Mouse (Mus musculus) midbrain, embryonic 14.5 days (tissue): ENCODE data around the gene Rbm18. TPM values are rescaled to one million over a fixed set of nuclear protein-coding genes. Genes with fewer than 3 reads are reported as not detected.

Experiments
- ATAC-seq: fragments of 200-750 bp; cut with Nextera tagmentation; 2 replicates; pipeline ENCODE4 v1.8.0; 2017; ENCODE audit warnings: moderate number of reproducible peaks, moderate library complexity; ENCODE audit not compliant: low FRiP score, low TSS enrichment
- DNase-seq: peaks from one replicate; pipeline ENCODE4 v3.0.0-alpha.2; 2015
- H3K27ac ChIP-seq: fragments of 300-500 bp; sonication (generic); replicated peaks from 2 replicates; pipeline ENCODE4 v1.5.1; 2014; ENCODE audit warnings: mild to moderate bottlenecking, low read depth, low read length, moderate library complexity
- H3K27me3 ChIP-seq: fragments of 300-500 bp; sonication (generic); 2 replicates; pipeline ENCODE4 v1.6.1; 2014; ENCODE audit warnings: low read length, control low read depth, mixed read lengths; ENCODE audit not compliant: control insufficient read depth, insufficient read depth
- H3K36me3 ChIP-seq: fragments of 300-500 bp; sonication (generic); 2 replicates; pipeline ENCODE4 v1.6.1; 2014; ENCODE audit warnings: low read length, control low read depth; ENCODE audit not compliant: control insufficient read depth, insufficient read depth
- H3K4me1 ChIP-seq: fragments of 300-500 bp; sonication (generic); 2 replicates; pipeline ENCODE4 v1.6.1; 2014; ENCODE audit warnings: mild to moderate bottlenecking, antibody characterized with exemption, low read length, control low read depth; ENCODE audit not compliant: control insufficient read depth, insufficient read depth
- H3K4me2 ChIP-seq: fragments of 300-500 bp; sonication (generic); 2 replicates; pipeline ENCODE4 v1.6.1; 2014; ENCODE audit warnings: mild to moderate bottlenecking, low read length, moderate library complexity
- H3K4me3 ChIP-seq: fragments of 300-500 bp; sonication (generic); replicated peaks from 2 replicates; pipeline ENCODE4 v1.5.1; 2014; ENCODE audit warnings: low read depth, low read length
- H3K9ac ChIP-seq: fragments of 300-500 bp; sonication (generic); replicated peaks from 2 replicates; pipeline ENCODE4 v1.6.1; 2014; ENCODE audit warnings: mild to moderate bottlenecking, low read length, moderate library complexity
- H3K9me3 ChIP-seq: fragments of 300-500 bp; sonication (generic); 2 replicates; pipeline ENCODE4 v1.6.1; 2016; ENCODE audit warnings: low read length, control low read depth, mixed read lengths; ENCODE audit not compliant: control insufficient read depth
- WGBS: fragments of 180-500 bp; shearing (Covaris S2); extraction: QIAGEN DNeasy Blood & Tissue Kit; methylation state at CpG from one replicate; pipeline ENCODE4 v1.1.7; 2014; 5-methylcytosine and 5-hydroxymethylcytosine counted together
- polyA plus RNA-seq: library from polyadenylated mRNA; unstranded; fragments of >200 nt; fragmentation: Nextera tagmentation; extraction: Ambion mirVana; gene quantifications from 2 replicates; pipeline ENCODE4 v1.2.1, GENCODE M21; 2014

Rbm18 gene
- polyA plus RNA-seq, 1 experiment from 2014 or later, result 172 TPM

DNA sequence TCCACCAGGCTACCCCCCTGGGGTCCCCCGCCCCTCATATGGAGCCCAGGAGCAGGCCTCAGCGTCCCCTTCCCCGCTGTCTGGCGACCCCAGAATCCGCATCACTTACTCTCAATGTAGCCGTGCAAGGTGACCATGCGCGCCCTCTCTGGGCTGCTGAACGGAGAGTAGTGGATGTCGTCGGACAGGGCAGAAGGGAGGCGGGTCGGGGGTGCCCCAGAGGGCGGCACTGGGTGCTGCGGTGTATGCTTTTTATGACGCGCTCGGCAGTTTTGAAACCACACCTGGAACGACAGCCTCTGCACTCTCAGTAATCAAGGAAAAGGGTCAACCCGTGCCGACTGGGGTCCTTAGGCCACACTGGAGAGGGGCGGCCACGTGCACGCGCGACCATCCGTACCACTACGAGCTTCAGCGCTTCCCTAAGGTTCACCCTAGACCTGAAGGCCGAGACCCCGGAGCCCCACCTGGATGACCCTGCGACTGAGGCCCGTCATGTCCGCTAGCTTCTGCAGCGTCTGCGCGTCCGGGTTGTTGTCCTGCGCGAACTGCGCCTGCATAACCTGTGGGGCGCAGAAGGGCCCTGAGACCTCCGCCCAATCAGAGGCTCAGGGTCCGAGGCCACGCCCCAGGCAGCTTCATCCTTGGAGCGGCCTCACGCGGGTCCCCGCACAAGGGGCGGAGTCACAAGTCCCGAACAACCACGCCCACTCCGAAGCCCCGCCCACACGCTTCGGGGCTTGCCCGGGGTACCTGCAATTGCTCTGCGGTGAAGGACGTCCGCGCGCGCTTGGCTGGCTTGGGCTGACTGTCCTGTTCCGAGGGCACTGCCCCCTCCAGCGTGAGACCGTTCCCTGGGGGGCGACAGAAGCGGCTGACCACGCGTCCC lies 45.5 kb downstream of the Rbm18 start:
- ATAC-seq (peak; percentile 76), DNase-seq (peak; percentile 72)
- H3K4me2 ChIP-seq, result peak overlapping the region; percentile 67
- H3K9me3 ChIP-seq, result no peaks in the 10 kb centered on the region
- H3K4me1 ChIP-seq, result peaks cover 9% of the 10 kb centered on the region; the same call in 1 of the 2 replicates
- no peak overlapping the region for H3K27ac ChIP-seq
- H3K4me3 ChIP-seq, result peak overlapping the region; percentile 36
- peaks cover 83% of the 10 kb centered on the region for H3K27me3 ChIP-seq
- no peak overlapping the region for H3K9ac ChIP-seq
- WGBS, result under 1% methylated on average over 70 of the region's 70 CpGs
- H3K36me3 ChIP-seq, result no peaks in the 10 kb centered on the region

DNA sequence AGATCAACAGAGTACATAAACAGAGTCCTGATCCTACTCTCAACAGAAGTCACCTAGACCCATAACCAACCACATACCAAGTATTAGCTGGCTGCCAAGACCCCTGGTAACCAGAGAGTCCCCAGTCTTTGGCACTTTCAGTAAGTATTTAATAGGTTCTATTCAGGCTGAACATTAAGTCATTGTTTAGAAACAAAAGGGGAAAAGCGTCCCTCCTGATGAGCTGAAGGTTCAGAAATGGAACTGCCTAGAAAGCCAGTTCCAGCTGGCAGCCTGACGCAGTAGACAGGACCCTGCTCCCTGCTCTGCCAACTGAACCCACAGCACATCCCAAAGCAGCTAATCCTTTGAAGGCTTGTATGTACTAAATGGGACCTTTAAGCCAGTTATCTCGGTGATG lies 47.4 kb downstream of the Rbm18 start:
- Histone ChIP-seq H3K4me1 (peaks cover 9% of the 10 kb centered on the region; the same call in 1 of the 2 replicates), H3K4me3 (no peak overlapping the region), H3K4me2 (no peak overlapping the region), H3K9me3 (no peaks in the 10 kb centered on the region), H3K27ac (no peak overlapping the region), H3K27me3 (peaks cover 64% of the 10 kb centered on the region), H3K9ac (no peak overlapping the region), H3K36me3 (no peaks in the 10 kb centered on the region)
- 34% methylated on average over 3 of the region's 3 CpGs for WGBS
- no peak for ATAC-seq
- DNase-seq, result no peak

DNA sequence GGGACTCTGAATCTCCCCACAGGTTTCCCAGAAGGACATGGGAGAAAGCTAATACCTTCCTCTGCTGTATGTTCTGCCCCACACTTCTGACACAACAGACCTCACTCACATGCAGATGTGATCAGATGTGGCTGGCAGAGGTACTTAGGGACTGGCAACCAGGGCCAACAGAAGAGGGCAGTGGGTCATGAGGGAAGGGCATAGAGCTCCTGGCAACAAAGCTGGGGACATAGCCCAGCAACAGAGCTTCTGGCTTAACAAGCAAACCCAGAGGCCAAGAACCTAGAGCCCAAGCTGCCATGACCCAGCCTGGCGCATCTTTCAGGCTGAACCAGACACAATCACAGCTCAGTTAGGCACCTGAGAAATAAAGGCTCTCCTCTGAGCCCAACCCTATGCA lies 51.5 kb downstream of the Rbm18 start:
- H3K9me3 ChIP-seq, result no peaks in the 10 kb centered on the region
- H3K4me1 ChIP-seq, result no peaks in the 10 kb centered on the region
- peaks cover 23% of the 10 kb centered on the region for H3K27me3 ChIP-seq
- no peaks in the 10 kb centered on the region for H3K36me3 ChIP-seq
- H3K9ac ChIP-seq, result no peak overlapping the region
- H3K4me3 ChIP-seq, result no peak overlapping the region
- DNase-seq (no peak), ATAC-seq (no peak)
- H3K27ac ChIP-seq, result no peak overlapping the region
- 88% methylated on average over 1 of the region's 1 CpGs for WGBS
- no peak overlapping the region for H3K4me2 ChIP-seq

DNA sequence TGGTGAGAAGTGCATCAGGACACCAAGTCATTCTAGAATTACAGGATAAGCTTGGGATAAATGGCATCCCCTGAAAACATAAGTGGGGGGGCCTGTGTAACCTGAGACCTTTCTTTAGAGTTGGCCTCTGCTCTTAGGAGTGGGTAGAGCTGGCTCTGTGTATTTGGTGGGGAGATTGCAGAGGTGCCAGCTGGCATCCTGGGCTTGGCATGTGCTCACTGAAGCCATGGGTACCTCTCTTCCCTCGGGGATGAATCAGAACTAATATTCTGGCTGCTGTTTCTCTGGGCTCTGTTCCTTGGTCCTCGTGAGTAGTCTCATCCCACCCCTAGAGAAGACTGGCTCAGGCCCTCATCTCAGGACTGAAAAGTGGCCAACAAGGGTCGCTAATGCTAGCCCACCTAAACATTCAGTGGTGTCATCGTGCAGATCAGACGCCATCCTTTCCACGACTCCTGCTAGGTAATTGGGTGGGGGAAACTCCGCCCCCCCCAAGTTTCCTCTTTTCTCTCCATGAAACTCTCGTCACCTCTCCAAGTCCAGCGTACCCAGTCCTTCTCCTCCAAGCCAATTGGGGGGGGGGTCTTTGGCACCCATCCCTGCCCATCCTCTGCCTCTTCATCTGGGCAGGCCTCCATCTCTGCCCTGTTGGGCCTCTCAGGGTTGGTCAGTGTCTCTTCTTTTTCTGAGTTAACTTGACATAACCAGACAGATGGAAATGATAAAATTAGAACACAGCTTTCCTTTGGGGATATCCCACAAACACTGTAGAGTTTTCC lies 53.6 kb downstream of the Rbm18 start:
- H3K9me3 ChIP-seq, result no peaks in the 10 kb centered on the region
- H3K36me3 ChIP-seq, result no peaks in the 10 kb centered on the region
- no peak overlapping the region for H3K4me2 ChIP-seq
- H3K27me3 ChIP-seq, result peaks cover 8% of the 10 kb centered on the region; the same call in 1 of the 2 replicates
- WGBS, result 86% methylated on average over 9 of the region's 9 CpGs
- no peaks in the 10 kb centered on the region for H3K4me1 ChIP-seq
- no peak overlapping the region for H3K4me3 ChIP-seq
- DNase-seq, result no peak
- ATAC-seq, result no peak
- no peak overlapping the region for H3K9ac ChIP-seq
- H3K27ac ChIP-seq, result no peak overlapping the region

DNA sequence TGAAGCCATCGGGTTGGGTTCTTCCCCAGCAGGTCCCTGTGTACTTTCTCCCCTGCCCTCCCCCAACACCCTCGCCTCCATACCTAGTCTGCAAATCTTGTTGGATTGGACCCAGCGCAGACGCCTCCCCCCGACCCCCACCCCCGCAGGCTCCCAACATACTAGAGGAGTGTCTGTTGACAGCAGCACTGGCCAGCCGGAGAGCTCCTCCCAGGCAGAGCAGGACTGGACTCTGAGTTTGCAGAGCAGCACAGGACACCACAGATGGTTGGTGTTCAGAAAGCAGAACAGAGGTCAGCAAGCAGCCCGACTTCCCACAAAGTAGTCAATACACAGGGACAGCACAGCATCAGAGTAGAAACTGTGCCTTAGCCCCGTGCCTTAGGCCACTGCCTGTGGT lies 55.1 kb downstream of the Rbm18 start:
- 36% methylated on average over 9 of the region's 9 CpGs for WGBS
- Histone ChIP-seq H3K4me3 (no peak overlapping the region), H3K27ac (no peak overlapping the region), H3K36me3 (no peaks in the 10 kb centered on the region), H3K9ac (no peak overlapping the region), H3K4me2 (no peak overlapping the region), H3K9me3 (no peaks in the 10 kb centered on the region), H3K27me3 (no peaks in the 10 kb centered on the region), H3K4me1 (peaks cover 6% of the 10 kb centered on the region; the same call in 1 of the 2 replicates)
- ATAC-seq (no peak), DNase-seq (no peak)

DNA sequence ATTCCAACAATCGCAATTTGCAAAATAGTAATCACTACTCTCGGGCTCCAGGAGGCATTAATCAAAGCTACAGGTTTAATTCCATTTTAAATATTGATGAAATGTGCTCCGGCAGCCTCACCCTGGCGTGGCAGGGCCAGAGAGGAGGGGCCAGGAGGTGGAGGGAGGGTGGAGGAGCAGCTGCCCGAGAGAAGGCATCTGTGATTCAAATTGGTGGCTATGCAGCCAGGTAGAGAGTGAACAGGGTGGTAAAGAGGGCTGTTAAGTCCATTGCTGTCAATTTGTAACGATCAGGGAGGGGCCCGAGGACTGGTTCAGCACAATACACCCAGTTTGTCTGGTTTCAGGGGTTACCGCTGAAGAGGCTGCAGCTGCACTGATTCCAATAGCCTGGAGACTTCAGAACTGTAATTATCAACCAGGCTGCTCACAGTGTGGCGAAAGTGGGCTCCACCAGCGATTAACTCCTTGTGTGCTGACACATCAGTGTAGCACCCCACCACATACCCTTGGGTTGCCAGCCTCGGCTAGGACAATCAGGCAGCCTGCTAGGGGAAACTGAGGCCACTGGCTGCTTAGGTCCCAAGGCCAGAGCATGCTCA lies 59.3 kb downstream of the Rbm18 start:
- H3K9ac ChIP-seq, result peak overlapping the region; percentile 26; the same call in 1 of the 2 replicates

DNA sequence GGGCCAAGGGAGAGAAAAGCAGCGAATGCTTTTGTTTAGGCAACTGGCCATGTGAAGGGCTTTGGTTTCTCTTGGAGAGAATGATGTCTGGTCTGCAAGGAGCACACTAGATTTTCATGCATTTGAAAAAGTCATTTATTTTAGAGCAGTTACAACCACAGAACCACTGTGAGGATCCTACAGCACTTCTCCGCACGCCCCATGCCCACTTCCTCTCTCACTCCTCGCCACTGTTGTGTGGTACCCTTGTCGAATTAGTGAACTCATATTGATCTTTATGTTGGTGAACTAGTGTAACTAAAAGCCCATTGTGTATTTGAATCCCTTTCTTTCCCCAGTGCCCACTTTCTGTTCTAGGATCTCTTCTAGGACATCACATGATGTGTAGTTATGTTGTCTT lies 61.4 kb downstream of the Rbm18 start:
- no peak overlapping the region for H3K9ac ChIP-seq
- H3K9me3 ChIP-seq, result no peaks in the 10 kb centered on the region
- no peaks in the 10 kb centered on the region for H3K36me3 ChIP-seq
- H3K4me2 ChIP-seq, result no peak overlapping the region
- peaks cover 6% of the 10 kb centered on the region; the same call in 1 of the 2 replicates for H3K4me1 ChIP-seq
- H3K4me3 ChIP-seq, result no peak overlapping the region
- no peak for ATAC-seq
- no peak overlapping the region for H3K27ac ChIP-seq
- DNase-seq, result no peak
- 91% methylated on average over 5 of the region's 5 CpGs for WGBS
- H3K27me3 ChIP-seq, result no peaks in the 10 kb centered on the region

More for the DNA sequence above, 59.3 kb downstream of the Rbm18 start:
- Histone ChIP-seq H3K27me3 (no peaks in the 10 kb centered on the region), H3K36me3 (no peaks in the 10 kb centered on the region), H3K4me3 (0 out of 2 replicates have a peak overlapping the region, but pooled peaks have one; percentile 7), H3K27ac (no peak overlapping the region), H3K4me1 (peaks cover 6% of the 10 kb centered on the region; the same call in 1 of the 2 replicates), H3K9me3 (no peaks in the 10 kb centered on the region), H3K4me2 (peak overlapping the region; percentile 46)
- peak; percentile 41 for DNase-seq
- 23% methylated on average over 11 of the region's 11 CpGs for WGBS
- peak; percentile 41; the same call in 1 of the 2 replicates for ATAC-seq

DNA sequence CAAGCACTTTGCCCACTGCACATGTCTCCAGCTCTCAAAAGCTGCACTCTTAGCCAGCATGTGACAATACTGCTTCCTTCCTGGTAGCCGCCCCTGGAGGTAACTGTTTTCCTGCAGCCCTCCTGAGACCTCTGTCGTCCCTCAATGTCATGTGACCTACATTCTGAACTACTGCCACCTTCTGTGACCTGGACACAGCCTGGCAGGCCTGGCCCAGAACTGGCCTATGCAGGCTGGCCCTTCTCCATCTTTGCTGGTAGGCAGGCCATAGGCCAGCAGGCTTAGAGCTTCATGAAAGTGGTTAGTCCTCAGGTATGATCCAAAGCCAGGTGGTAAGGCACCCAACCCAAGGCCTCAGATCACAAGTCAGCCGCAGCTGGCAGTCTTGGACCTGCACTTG lies 62.8 kb downstream of the Rbm18 start:
- Histone ChIP-seq H3K27me3 (no peaks in the 10 kb centered on the region), H3K4me3 (no peak overlapping the region), H3K27ac (no peak overlapping the region), H3K9me3 (no peaks in the 10 kb centered on the region), H3K36me3 (no peaks in the 10 kb centered on the region), H3K4me1 (peaks cover 6% of the 10 kb centered on the region; the same call in 1 of the 2 replicates), H3K9ac (no peak overlapping the region), H3K4me2 (no peak overlapping the region)
- DNase-seq (no peak), ATAC-seq (no peak)
- 62% methylated on average over 3 of the region's 3 CpGs for WGBS
